Mouse (Mus musculus) cerebellum, adult 2 months (tissue): ENCODE results near the gene Nrxn2. TPM values are rescaled to one million over a fixed set of nuclear protein-coding genes. Genes with fewer than 3 reads are reported as not detected.

ENCODE experiments used
- DNase-seq, 2 experiments: peaks; one replicate each; pipeline ENCODE4 v3.0.0; 2021
- H3K27ac ChIP-seq: fragments of 200-500 bp; 2 replicates; pipeline ENCODE4 v1.5.1; 2012; ENCODE audit warnings: low read length, control low read depth, inconsistent platforms; ENCODE audit not compliant: insufficient read depth
- H3K27me3 ChIP-seq: fragments of 200-500 bp; 2 replicates; pipeline ENCODE4 v1.6.1; 2012; ENCODE audit warnings: inconsistent platforms, mild to moderate bottlenecking, low read length, moderate library complexity; ENCODE audit not compliant: control insufficient read depth, insufficient read depth
- H3K4me1 ChIP-seq: fragments of 200-500 bp; 2 replicates; pipeline ENCODE4 v1.6.1; 2011; ENCODE audit warnings: low read length; ENCODE audit not compliant: control insufficient read depth, insufficient read depth
- H3K4me3 ChIP-seq: fragments of 200-500 bp; replicated peaks from 2 replicates; pipeline ENCODE3; 2011; ENCODE audit warnings: mild to moderate bottlenecking, low read depth, low read length, control low read depth; ENCODE audit not compliant: insufficient read depth
- CTCF ChIP-seq: fragments of 200-500 bp; IDR thresholded peaks from 2 replicates; pipeline ENCODE4 v1.5.1; 2011; ENCODE audit warnings: low read depth, mild to moderate bottlenecking, control low read depth, low read length, moderate library complexity, borderline replicate concordance; ENCODE audit not compliant: insufficient read depth
- POLR2A ChIP-seq: fragments of 200-500 bp; IDR thresholded peaks from 2 replicates; pipeline ENCODE4 v1.6.1; 2011; ENCODE audit warnings: low read length, control low read depth, borderline replicate concordance; ENCODE audit not compliant: insufficient read depth
- WGBS: fragments of 180-500 bp; shearing (Covaris S2); methylation state at CpG from one replicate; pipeline ENCODE4 v1.1.7; 2018; 5-methylcytosine and 5-hydroxymethylcytosine counted together
- polyA plus RNA-seq: library from polyadenylated mRNA; depleted of rRNA; stranded (reverse); fragments of >200 nt; gene quantifications from 2 replicates; pipeline ENCODE4 v1.2.3, GENCODE M21; 2012

Nrxn2 gene
- polyA plus RNA-seq, 1 experiment, result 420 TPM

DNA sequence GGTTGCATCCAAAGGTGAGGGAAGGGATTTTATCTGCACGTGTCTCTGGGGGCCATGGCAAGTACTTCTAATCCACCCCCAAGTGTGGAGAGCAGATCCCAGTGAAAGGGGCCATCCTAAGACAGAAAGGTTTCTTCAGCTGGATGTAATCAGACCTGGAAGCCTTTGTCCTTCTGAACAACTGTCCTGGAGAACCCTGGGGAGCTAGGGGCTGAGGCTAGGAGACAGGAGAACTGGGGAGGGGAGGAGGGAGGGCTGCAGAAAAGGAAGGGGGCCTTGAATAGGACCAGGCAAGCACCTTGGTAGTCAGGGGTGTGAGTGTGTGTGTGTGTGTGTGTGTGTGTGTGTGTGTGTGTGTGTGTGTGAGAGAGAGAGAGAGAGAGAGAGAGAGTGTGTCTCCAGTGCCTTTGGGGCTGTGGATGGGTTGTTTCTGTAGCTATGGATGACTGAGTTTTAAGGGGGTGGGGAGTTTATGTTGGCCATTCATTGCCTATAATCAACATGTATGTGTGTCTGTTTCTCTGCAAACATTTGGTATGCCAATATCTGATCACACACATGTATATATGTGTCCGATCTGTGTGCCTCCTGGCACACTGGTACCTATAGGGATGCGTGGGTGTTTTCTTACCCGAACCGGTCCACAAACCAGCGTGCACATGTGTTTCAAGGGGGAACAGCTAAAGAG lies 78.1 kb downstream of the Nrxn2 start:
- peak overlapping the region; percentile 51; the same call in 1 of the 2 replicates for H3K27ac ChIP-seq
- H3K4me1 ChIP-seq, result peaks cover 43% of the 10 kb centered on the region
- peak overlapping the region; percentile 98 for H3K4me3 ChIP-seq
- 9% methylated on average over 6 of the region's 6 CpGs for WGBS
- H3K27me3 ChIP-seq, result no peaks in the 10 kb centered on the region
- TF ChIP-seq POLR2A (no peak), CTCF (no peak)
- no peak for DNase-seq

DNA sequence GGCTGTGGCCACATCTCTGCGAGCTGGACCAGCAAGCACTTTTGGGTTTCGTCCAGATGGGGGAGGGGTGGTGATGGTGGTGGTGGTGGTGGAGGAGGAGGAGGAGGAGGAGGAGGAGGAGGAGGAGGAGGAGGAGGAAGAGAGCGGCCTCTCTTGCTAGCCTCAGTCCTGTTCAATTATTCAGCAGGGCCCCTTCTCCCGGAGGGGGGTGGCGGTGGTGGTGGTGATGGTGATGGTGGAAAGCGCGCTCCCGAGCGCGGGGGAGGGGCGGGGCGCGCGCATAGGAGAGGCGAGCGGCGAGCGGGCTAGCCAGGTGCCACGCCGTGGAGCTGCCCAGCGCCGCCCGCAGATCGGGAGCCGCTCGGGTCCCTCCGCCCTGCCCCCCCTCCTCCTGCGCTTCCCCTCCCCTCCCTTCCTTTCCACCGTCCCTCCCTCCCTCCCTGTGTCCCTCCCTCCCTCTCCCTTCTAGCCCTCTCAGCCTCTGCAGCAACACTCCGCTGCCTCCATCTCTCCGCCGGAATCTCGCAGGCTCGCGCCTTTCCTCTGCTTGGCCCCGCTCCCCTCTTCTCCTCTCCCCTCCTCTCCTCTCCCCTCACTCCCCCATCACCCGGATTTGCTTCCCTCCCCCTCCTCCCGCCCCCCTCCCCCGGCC lies 78.7 kb downstream of the Nrxn2 start:
- peaks cover 38% of the 10 kb centered on the region for H3K4me1 ChIP-seq
- peak; percentile 86 to 88 for DNase-seq
- peak overlapping the region; percentile 98 for H3K4me3 ChIP-seq
- H3K27ac ChIP-seq, result peak overlapping the region; percentile 96; the same call in 1 of the 2 replicates
- H3K27me3 ChIP-seq, result no peaks in the 10 kb centered on the region
- 0% methylated on average over 24 of the region's 39 CpGs for WGBS
- TF ChIP-seq POLR2A (peak; percentile 73), CTCF (0 out of 2 replicates have a peak, but pooled peaks have one; percentile 7)

DNA sequence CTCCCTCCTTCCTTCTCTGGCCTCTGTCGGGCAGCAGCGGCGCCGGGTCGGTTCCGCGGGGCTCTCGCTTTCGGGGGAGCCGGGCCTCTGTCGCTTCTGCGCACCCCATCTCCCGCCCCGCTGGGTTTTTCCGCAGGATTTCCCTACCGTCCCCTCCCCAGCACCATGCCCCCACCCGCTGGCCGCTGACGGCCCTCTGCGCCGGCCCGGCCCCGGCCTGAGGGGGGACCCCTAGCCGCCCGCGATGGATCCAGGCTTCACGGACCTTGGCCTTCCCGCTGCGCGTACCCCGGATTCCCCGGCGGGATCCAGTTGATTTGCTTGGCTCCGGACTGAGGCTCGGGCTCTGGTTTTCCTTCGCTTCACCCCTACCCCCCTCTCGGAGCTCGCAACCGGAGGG lies 79.3 kb downstream of the Nrxn2 start:
- TF ChIP-seq CTCF (no peak), POLR2A (no peak)
- under 1% methylated on average over 38 of the region's 39 CpGs for WGBS
- H3K4me3 ChIP-seq, result peak overlapping the region; percentile 98
- peaks cover 33% of the 10 kb centered on the region for H3K4me1 ChIP-seq
- peak in 1 of 2 experiments; percentile 65 for DNase-seq
- peak overlapping the region; percentile 96 for H3K27ac ChIP-seq
- no peaks in the 10 kb centered on the region for H3K27me3 ChIP-seq

DNA sequence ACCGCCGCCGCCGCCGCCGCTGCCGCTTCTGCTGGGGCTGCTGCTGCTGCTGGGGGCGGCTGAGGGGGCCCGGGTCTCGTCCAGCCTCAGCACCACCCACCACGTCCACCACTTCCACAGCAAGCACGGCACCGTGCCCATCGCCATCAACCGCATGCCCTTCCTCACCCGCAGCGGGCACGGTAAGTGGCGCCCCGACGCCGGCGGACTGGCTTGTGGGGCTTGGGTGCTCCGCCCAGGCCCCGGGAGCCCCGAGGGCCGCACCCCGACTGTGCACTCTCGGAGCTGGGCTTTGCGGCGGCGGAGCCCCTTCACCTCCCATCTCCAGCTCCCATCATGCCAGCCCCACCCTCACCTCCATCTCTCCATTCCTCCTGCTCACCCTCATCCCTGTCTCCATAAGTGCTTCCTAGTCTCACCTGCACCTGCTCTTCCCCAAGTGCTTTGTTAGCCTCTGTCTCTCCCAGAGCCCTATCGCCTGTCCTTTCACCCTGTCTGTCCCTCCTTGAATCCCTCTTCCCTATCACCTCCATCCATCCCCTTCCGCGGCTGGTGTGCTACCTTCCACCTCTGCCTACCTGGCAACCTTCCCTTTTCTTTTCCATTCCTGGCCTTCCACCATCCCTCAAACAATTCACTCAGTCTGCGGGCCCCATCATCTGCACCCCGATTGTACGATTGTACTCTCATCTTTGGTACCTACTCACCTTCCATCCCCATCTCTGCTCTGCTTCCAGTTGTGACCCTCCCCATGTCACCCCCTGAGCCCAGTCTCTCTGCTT lies 80.0 kb downstream of the Nrxn2 start:
- Histone ChIP-seq H3K27ac (peak overlapping the region; percentile 98), H3K4me1 (peaks cover 31% of the 10 kb centered on the region), H3K4me3 (peak overlapping the region; percentile 98), H3K27me3 (no peaks in the 10 kb centered on the region)
- 2% methylated on average over 33 of the region's 38 CpGs for WGBS
- peak; percentile 64 to 70 for DNase-seq
- TF ChIP-seq POLR2A (no peak), CTCF (no peak)

DNA sequence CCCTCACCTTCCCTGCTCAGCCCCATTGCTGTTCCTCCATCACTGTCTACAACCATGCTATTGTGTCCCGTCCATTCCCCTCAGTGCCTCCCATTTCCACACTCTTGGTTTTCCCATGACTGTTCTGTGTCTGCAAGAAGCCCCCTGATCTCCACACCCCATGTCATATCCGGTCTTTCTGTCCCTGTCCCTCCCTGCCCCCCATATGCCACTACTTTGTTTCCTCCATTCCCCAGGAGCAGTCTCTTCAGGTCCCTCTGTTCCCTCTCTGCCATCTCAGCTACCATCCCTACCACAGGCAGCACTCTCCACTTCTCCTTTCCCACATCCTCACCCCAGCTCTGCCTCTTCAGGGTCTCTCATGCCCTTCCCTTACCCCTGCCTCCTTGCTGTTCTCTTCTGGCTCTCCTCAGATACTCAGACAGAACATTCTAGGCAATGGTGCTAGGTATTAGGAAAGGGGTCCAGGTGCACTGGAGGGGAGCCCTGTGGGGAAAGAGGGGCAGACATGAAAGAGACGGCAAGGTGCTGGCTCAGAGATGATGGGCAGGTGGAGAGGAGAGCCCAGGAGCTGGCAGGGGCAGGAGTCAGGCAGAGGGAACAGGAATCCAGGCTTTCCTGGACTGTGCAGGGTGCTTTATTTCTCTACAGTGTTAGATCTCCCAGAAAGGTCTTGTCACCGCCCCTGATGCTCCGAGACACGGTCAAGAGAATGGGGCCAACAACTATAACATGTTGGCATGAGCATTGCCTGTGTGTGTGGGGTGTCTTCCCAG lies 81.5 kb downstream of the Nrxn2 start:
- 5% methylated on average over 6 of the region's 6 CpGs for WGBS
- Histone ChIP-seq H3K4me3 (peak overlapping the region; percentile 98), H3K27ac (peak overlapping the region; percentile 98), H3K27me3 (no peaks in the 10 kb centered on the region), H3K4me1 (peaks cover 29% of the 10 kb centered on the region)
- peak; percentile 69 to 72 for DNase-seq
- no peak for TF ChIP-seq POLR2A
- no peak for TF ChIP-seq CTCF

DNA sequence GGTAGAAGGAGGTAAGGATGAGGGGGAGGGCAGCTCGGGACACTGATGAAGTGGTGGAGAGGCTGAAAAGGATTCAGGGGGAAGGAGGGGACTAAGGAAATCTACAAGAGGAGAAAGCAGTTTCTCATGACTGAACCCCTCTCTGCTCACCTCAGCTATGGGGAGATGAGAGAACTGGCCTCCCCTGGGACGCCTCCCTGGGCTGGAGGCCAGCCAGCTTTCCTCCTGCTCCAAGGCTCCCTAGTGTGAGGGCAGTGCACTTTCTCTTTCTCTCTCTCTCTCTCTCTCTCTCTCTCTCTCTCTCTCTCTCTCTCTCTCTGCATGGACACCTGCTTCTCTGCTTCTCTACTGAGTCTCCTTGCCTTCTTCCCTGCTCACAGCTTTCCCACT lies 82.1 kb downstream of the Nrxn2 start:
- H3K4me1 ChIP-seq, result peaks cover 33% of the 10 kb centered on the region
- 5% methylated on average over 2 of the region's 2 CpGs for WGBS
- no peaks in the 10 kb centered on the region for H3K27me3 ChIP-seq
- TF ChIP-seq POLR2A, result no peak
- no peak for TF ChIP-seq CTCF
- peak; percentile 64 to 65 for DNase-seq
- peak overlapping the region; percentile 98 for H3K27ac ChIP-seq
- H3K4me3 ChIP-seq, result peak overlapping the region; percentile 98

DNA sequence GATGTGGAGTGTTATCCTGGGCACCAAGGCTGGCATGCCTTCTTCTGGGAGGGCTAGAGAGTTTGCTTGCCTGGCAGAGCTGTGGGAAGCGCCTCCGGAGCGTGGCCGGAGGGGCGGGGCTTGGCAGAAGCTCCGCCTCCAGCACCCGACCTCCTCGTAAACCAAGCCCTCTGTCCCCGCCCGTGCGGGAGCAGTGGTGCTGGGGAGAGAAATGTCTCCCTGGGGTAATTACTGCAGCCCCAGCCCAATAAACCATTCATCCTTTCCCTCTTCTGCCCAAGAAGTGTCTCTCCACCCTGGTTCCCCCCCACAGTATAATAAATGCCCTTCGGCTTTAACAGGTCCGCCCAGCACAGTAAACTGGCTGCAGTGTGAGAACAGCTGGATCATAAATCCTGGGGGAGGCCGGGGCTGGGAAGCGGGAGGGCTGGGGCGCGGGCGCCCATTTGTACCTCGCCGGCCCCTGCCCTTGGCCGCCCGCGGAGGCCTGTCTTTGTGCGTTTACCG lies 83.6 kb downstream of the Nrxn2 start:
- peaks cover 31% of the 10 kb centered on the region for H3K4me1 ChIP-seq
- 1% methylated on average over 25 of the region's 25 CpGs for WGBS
- DNase-seq, result peak; percentile 85
- H3K27ac ChIP-seq, result peak overlapping the region; percentile 26
- TF ChIP-seq CTCF (no peak), POLR2A (peak; percentile 19; the same call in 1 of the 2 replicates)
- no peaks in the 10 kb centered on the region for H3K27me3 ChIP-seq
- H3K4me3 ChIP-seq, result peak overlapping the region; percentile 98
